In the genomic region with DNA sequence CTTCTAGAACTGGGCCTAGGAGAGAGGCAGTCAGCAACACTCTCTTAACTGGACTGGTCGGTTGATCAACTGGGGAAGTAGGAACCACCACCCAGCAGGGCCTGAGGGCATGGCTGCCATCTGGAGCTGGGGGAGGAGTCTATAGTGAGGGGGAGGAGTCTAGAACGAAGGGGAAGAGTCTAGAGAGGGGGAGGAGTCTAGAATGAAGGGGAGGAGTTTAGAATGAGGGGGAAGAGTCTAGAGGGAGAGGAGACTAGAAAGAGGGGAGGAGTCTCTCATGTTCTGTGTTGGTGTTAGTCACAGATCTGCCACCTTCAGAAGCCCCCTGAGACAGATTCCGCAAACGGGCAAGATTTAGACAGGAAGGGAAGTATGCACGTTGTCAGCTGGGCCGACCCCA, we compare ENCODE assay signal across 15 mouse cellular contexts. TPM values are rescaled to one million over a fixed set of nuclear protein-coding genes. Genes with fewer than 3 reads are reported as not detected.
DNase-seq lines count a peak whose midpoint lies in the region; ATAC-seq and TF ChIP-seq lines count a peak whose summit lies in the region.
"Had no signal": no experiment of that assay in that cellular context is flagged by ENCODE, and none has a peak within 500 bp of the region (broad histone marks: within the 10 kb centered on the region; RNA-seq: fewer than 3 reads in every experiment).

No protein-coding gene starts in this region.

- TF ChIP-seq CTCF in G1E (IDR thresholded peaks at IDR 0.05; ENCODE audit: low read depth, low read length) = no peak
- no peak for TF ChIP-seq CTCF in liver, postnatal 0 days (IDR thresholded peaks at IDR 0.05; ENCODE audit: low read depth)

- no peak for TF ChIP-seq EP300 in liver, postnatal 0 days (IDR thresholded peaks at IDR 0.05; ENCODE audit: low read depth)

- peak; percentile 57; the same call in 1 of the 2 replicates for ATAC-seq in G1E (ENCODE audit: extremely low read depth, insufficient number of reproducible peaks, low FRiP score, poor library complexity, severe bottlenecking)
- peak; percentile 89 for ATAC-seq in granulocyte monocyte progenitor cell, adult 5-6 weeks (replicated peaks; ENCODE audit: poor library complexity, severe bottlenecking)
- peak; percentile 66 for ATAC-seq in liver, postnatal 0 days
- ATAC-seq: forebrain, embryonic 15.5 days had no signal

- peaks cover 2% of the 10 kb centered on the region; the same call in 1 of the 2 replicates for H3K27me3 ChIP-seq in G1E (ENCODE audit: insufficient read depth, low read length)
- H3K27me3 ChIP-seq in liver, postnatal 0 days (ENCODE audit: insufficient read depth, low read length) = peaks cover 5% of the 10 kb centered on the region; the same call in 1 of the 2 replicates
- H3K27me3 ChIP-seq in embryonic facial prominence, embryonic 10.5 days (replicated peaks; ENCODE audit: low read depth, poor library complexity, severe bottlenecking) = peaks cover 32% of the 10 kb centered on the region

- H3K9ac ChIP-seq in liver, postnatal 0 days (replicated peaks) = no peak overlapping the region
- H3K9ac ChIP-seq: forebrain, embryonic 15.5 days; neural tube, embryonic 15.5 days had no signal

- no peak overlapping the region for H3K4me2 ChIP-seq in liver, postnatal 0 days (ENCODE audit: low read depth, low read length)
- H3K4me2 ChIP-seq: forebrain, embryonic 15.5 days; neural tube, embryonic 15.5 days had no signal

- 0 out of 2 replicates have a peak, but pooled peaks cover 4% of the 10 kb centered on the region for H3K4me1 ChIP-seq in G1E (ENCODE audit: insufficient read depth, low read depth, low read length)
- peaks cover 3% of the 10 kb centered on the region; the same call in 1 of the 2 replicates for H3K4me1 ChIP-seq in liver, postnatal 0 days (ENCODE audit: insufficient read depth)
- peaks cover 14% of the 10 kb centered on the region for H3K4me1 ChIP-seq in embryonic facial prominence, embryonic 10.5 days

- DNase-seq in B cell, adult 2 months = peak; percentile 40 to 53
- DNase-seq in G1E (ENCODE audit: low spot score) = no peak
- peak; percentile 42 for DNase-seq in liver, postnatal 0 days
- DNase-seq in ovary, postnatal 36 days (ENCODE audit: low spot score) = no peak
- DNase-seq in spleen, postnatal 4 days (ENCODE audit: low spot score in 2 of 2) = no peak
- DNase-seq in embryonic facial prominence, embryonic 10.5 days (ENCODE audit: low spot score) = no peak
- no peak for DNase-seq in lung, postnatal 14 days
- DNase-seq: heart, postnatal 4 days; kidney, postnatal 10 days; lung, adult 2 months; thymus, adult 2 months had no signal

- H3K9me3 ChIP-seq in G1E (replicated peaks) = no peaks in the 10 kb centered on the region
- H3K9me3 ChIP-seq in liver, postnatal 0 days (ENCODE audit: low read length) = no peaks in the 10 kb centered on the region
- no peaks in the 10 kb centered on the region for H3K9me3 ChIP-seq in embryonic facial prominence, embryonic 10.5 days
- H3K9me3 ChIP-seq: forebrain, embryonic 15.5 days; heart, embryonic 10.5 days; neural tube, embryonic 15.5 days had no signal

- H3K4me3 ChIP-seq in G1E (ENCODE audit: low read depth, low read length) = no peak overlapping the region
- H3K4me3 ChIP-seq in liver, postnatal 0 days (ENCODE audit: low read depth, low read length) = no peak overlapping the region
- H3K4me3 ChIP-seq in embryonic facial prominence, embryonic 10.5 days = no peak overlapping the region
- H3K4me3 ChIP-seq: forebrain, embryonic 15.5 days; heart, embryonic 10.5 days; neural tube, embryonic 15.5 days had no signal

- no peak overlapping the region for H3K27ac ChIP-seq in liver, postnatal 0 days (ENCODE audit: low read depth)
- no peak overlapping the region for H3K27ac ChIP-seq in embryonic facial prominence, embryonic 10.5 days (replicated peaks)
- H3K27ac ChIP-seq: forebrain, embryonic 15.5 days; heart, embryonic 10.5 days; neural tube, embryonic 15.5 days had no signal

- H3K36me3 ChIP-seq in G1E (replicated peaks) = no peaks in the 10 kb centered on the region
- no peaks in the 10 kb centered on the region for H3K36me3 ChIP-seq in liver, postnatal 0 days (replicated peaks; ENCODE audit: insufficient read depth, low read length)
- no peaks in the 10 kb centered on the region for H3K36me3 ChIP-seq in embryonic facial prominence, embryonic 10.5 days (replicated peaks)
- H3K36me3 ChIP-seq: forebrain, embryonic 15.5 days; heart, embryonic 10.5 days; neural tube, embryonic 15.5 days had no signal

- WGBS in liver, postnatal 0 days (ENCODE audit: insufficient replicate concordance) = 44% methylated on average over 6 of the region's 6 CpGs
- WGBS in embryonic facial prominence, embryonic 10.5 days = 67% methylated on average over 6 of the region's 6 CpGs

RNA-seq across cellular contexts. Expression of gene Cela1, which starts 11.7 kb away (rescaled TPM):
- total RNA-seq in G1E (2014; fragmentation: Nextera tagmentation) = not detected in 2 replicates
- 2.9 and 6.4 TPM in 2 replicates for total RNA-seq in G1E (2017)
- polyA plus RNA-seq in G1E (2012) = 0.32 and 0.54 TPM in 2 replicates
- total RNA-seq in granulocyte monocyte progenitor cell, adult 5-6 weeks (2014; fragmentation: Nextera tagmentation) = 4.7 and 7.9 TPM in 2 replicates
- 2.3 and 2.5 TPM in 2 replicates for total RNA-seq in granulocyte monocyte progenitor cell, adult 5-6 weeks (2017)
- polyA plus RNA-seq in liver, postnatal 0 days (2015; fragmentation: Nextera tagmentation; extraction: Ambion mirVana) = 29.5 and 31.5 TPM in 2 replicates
- 1.7 and 2.2 TPM in 2 replicates for polyA plus RNA-seq in embryonic facial prominence, embryonic 10.5 days (2016; fragmentation: Nextera tagmentation; extraction: Ambion mirVana)
- total RNA-seq: heart, postnatal 4 days had no signal

RNA-seq across cellular contexts. Expression of gene Galnt6, which starts 29.8 kb away (rescaled TPM):
- total RNA-seq in G1E (2014; fragmentation: Nextera tagmentation) (not detected in 2 replicates), G1E (2017) (0.05 TPM in 1 of 2 replicates, not detected in the other)
- polyA plus RNA-seq in G1E (2012) = 0.02 TPM in 1 of 2 replicates, not detected in the other
- total RNA-seq in granulocyte monocyte progenitor cell, adult 5-6 weeks (2014; fragmentation: Nextera tagmentation) = 25.4 and 27.4 TPM in 2 replicates
- total RNA-seq in granulocyte monocyte progenitor cell, adult 5-6 weeks (2017) = 32.5 and 44.6 TPM in 2 replicates
- polyA plus RNA-seq in liver, postnatal 0 days (2015; fragmentation: Nextera tagmentation; extraction: Ambion mirVana) = 1.3 and 1.6 TPM in 2 replicates
- 0.05 and 0.16 TPM in 2 replicates for polyA plus RNA-seq in embryonic facial prominence, embryonic 10.5 days (2016; fragmentation: Nextera tagmentation; extraction: Ambion mirVana)

RNA-seq across cellular contexts. Expression of gene Bin2, which starts 30.0 kb away (rescaled TPM):
- total RNA-seq in G1E (2014; fragmentation: Nextera tagmentation) (5.3 and 6.8 TPM in 2 replicates), G1E (2017) (13.3 and 15.5 TPM in 2 replicates)
- polyA plus RNA-seq in G1E (2012) = 13.7 and 14.3 TPM in 2 replicates
- 114 TPM in 2 replicates for total RNA-seq in granulocyte monocyte progenitor cell, adult 5-6 weeks (2014; fragmentation: Nextera tagmentation)
- total RNA-seq in granulocyte monocyte progenitor cell, adult 5-6 weeks (2017) = 98.3 and 98.8 TPM in 2 replicates
- 16.2 and 20.3 TPM in 2 replicates for polyA plus RNA-seq in liver, postnatal 0 days (2015; fragmentation: Nextera tagmentation; extraction: Ambion mirVana)
- polyA plus RNA-seq in embryonic facial prominence, embryonic 10.5 days (2016; fragmentation: Nextera tagmentation; extraction: Ambion mirVana) = 2.1 and 4.0 TPM in 2 replicates

Comparison
In these comparisons a context has a peak if more than half of its experiments do, and no peak if none do; other contexts are left out.
1. DNase-seq: peak in B cell, adult 2 months (2 of 2) and liver, postnatal 0 days (single experiment); none in G1E (single experiment), ovary, postnatal 36 days (single experiment), spleen, postnatal 4 days (0 of 2), embryonic facial prominence, embryonic 10.5 days (single experiment) and lung, postnatal 14 days (single experiment).
2. Peak in every context shown above with its lines, with median percentiles within 50 percentile points of each other: ATAC-seq.